Mouse (Mus musculus) ES-Bruce4 (cell line): ENCODE data around the gene Rpgrip1. TPM values are rescaled to one million over a fixed set of nuclear protein-coding genes. Genes with fewer than 3 reads are reported as not detected.

Experiments
- H3K27ac ChIP-seq: 2 replicates; pipeline ENCODE4 v1.5.1; 2012; ENCODE audit warnings: low read length, inconsistent platforms; ENCODE audit not compliant: insufficient read depth
- H3K27me3 ChIP-seq: 2 replicates; pipeline ENCODE4 v1.6.1; 2012; ENCODE audit warnings: mild to moderate bottlenecking, low read length, inconsistent platforms; ENCODE audit not compliant: control insufficient read depth, poor library complexity, insufficient read depth, severe bottlenecking
- H3K36me3 ChIP-seq: 2 replicates; pipeline ENCODE4 v1.6.1; 2012; ENCODE audit warnings: inconsistent platforms, mild to moderate bottlenecking, low read length, moderate library complexity; ENCODE audit not compliant: control insufficient read depth, poor library complexity, insufficient read depth, severe bottlenecking
- H3K4me1 ChIP-seq: one replicate; pipeline ENCODE4 v1.8.1; 2011; ENCODE audit warnings: low read length; ENCODE audit not compliant: control insufficient read depth, insufficient read depth
- H3K4me3 ChIP-seq: 2 replicates; pipeline ENCODE4 v1.5.1; 2011; ENCODE audit warnings: low read depth, mild to moderate bottlenecking, low read length
- H3K9ac ChIP-seq: 2 replicates; pipeline ENCODE4 v1.6.1; 2012; ENCODE audit warnings: low read depth, mild to moderate bottlenecking, inconsistent platforms; ENCODE audit not compliant: poor library complexity, severe bottlenecking
- H3K9me3 ChIP-seq: replicated peaks from 2 replicates; pipeline ENCODE4 v1.6.1; 2012; ENCODE audit warnings: mild to moderate bottlenecking, low read length, inconsistent platforms; ENCODE audit not compliant: control insufficient read depth, poor library complexity, insufficient read depth, severe bottlenecking
- CTCF ChIP-seq: IDR thresholded peaks from one replicate; pipeline ENCODE4 v1.8.1; 2011; ENCODE audit warnings: low read depth, low read length
- EP300 ChIP-seq: IDR thresholded peaks from 2 replicates; pipeline ENCODE4 v1.6.1; 2011; ENCODE audit warnings: low read depth, low read length; ENCODE audit not compliant: insufficient read depth
- POLR2A ChIP-seq: IDR thresholded peaks from one replicate; pipeline ENCODE4 v1.8.1; 2011; ENCODE audit warnings: low read length; ENCODE audit not compliant: insufficient read depth
- polyA plus RNA-seq: library from polyadenylated mRNA; stranded (reverse); fragments of >200 nt; gene quantifications from 2 replicates; pipeline ENCODE4 v1.2.4, GENCODE M21; 2011; ENCODE audit warnings: low read depth; ENCODE audit not compliant: missing spikeins, insufficient read depth, insufficient read length

The Rpgrip1 gene
- polyA plus RNA-seq, 1 experiment: 6.7 TPM

GRCm38 (mm10) chr14:52124636-52125035 lies 14.1 kb downstream of the Rpgrip1 start:
- Histone ChIP-seq H3K4me1 (no peaks in the 10 kb centered on the region), H3K27ac (no peak overlapping the region), H3K9ac (no peak overlapping the region), H3K27me3 (no peaks in the 10 kb centered on the region), H3K9me3 (no peaks in the 10 kb centered on the region), H3K36me3 (no peaks in the 10 kb centered on the region), H3K4me3 (no peak overlapping the region)
- TF ChIP-seq CTCF (no peak), POLR2A (no peak), EP300 (no peak)

DNA sequence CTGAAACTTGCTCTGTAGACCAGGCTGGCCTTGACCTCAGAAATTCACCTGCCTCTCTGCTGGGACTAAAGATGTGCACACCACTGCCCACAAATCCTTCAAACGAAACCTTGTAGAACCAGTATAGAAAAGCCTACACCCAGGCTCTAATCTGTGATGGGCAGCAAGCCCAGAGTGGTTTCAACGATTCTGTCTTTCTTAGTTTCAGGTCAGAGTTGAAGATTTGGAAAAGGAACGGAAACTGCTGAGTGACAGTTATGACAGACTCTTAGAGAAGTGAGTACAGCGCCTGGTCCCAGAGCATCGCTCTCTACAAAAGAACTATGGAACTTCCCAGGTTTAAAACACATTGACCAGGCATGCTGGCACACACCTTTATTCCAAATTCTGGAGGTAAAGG lies 23.1 kb downstream of the Rpgrip1 start:
- no peaks in the 10 kb centered on the region for H3K36me3 ChIP-seq
- H3K27ac ChIP-seq: no peak overlapping the region
- H3K4me3 ChIP-seq: no peak overlapping the region
- H3K27me3 ChIP-seq: no peaks in the 10 kb centered on the region
- no peak overlapping the region for H3K9ac ChIP-seq
- TF ChIP-seq EP300: no peak
- no peaks in the 10 kb centered on the region for H3K4me1 ChIP-seq
- no peaks in the 10 kb centered on the region for H3K9me3 ChIP-seq

DNA sequence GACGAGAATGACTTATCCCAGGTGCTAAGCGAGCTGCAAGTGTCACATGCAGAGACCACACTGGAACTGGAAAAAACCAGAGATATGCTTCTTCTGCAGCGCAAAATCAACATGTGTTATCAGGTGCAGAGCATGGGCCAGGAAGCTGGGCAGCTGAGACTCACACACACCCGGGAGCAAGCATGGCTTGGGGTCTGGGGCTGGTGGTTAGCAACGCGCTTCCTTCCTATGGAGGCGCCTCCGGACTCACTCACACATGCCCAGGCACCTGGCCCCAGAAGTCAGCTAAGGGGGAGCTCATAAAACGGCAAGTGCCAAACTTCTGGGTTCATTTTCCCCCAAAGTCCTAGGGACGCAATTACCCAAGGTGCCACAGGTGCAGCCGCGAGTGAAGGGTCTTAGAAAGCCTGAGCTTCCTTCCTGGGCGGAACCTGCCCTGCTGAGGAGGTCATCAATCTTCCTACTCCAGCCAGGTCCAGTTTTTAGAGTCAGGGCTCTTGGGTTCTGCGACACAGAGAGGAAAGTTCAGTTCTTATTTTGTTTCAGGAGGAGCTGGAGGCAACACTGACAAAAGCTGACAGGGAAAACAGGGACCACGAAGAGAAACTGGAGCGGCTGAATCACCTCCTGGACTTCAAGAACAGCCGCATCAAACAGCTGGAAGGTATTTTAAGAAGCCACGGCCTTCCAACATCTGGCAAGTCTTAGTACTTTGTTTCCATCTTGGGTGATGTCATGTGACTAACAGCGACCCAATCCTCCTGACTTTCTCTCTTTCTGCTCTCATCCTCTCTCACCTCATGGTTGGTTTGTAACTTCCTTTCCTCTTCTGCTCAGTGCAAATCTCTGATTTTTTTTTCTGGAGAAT lies 30.3 kb downstream of the Rpgrip1 start:
- no peaks in the 10 kb centered on the region for H3K4me1 ChIP-seq
- no peaks in the 10 kb centered on the region for H3K27me3 ChIP-seq
- no peaks in the 10 kb centered on the region for H3K9me3 ChIP-seq
- H3K36me3 ChIP-seq: no peaks in the 10 kb centered on the region
- no peak for TF ChIP-seq EP300
- no peak for TF ChIP-seq CTCF
- TF ChIP-seq POLR2A: no peak
- H3K27ac ChIP-seq: 0 out of 2 replicates have a peak overlapping the region, but pooled peaks have one; percentile 8
- peak overlapping the region; percentile 28 for H3K9ac ChIP-seq
- peak overlapping the region; percentile 58 for H3K4me3 ChIP-seq

GRCm38 (mm10) chr14:52141445-52142127 lies 31.1 kb downstream of the Rpgrip1 start:
- H3K4me3 ChIP-seq: peak overlapping the region; percentile 58
- H3K4me1 ChIP-seq: no peaks in the 10 kb centered on the region
- TF ChIP-seq EP300: no peak
- TF ChIP-seq CTCF: no peak
- TF ChIP-seq POLR2A: no peak
- no peaks in the 10 kb centered on the region for H3K36me3 ChIP-seq
- H3K27ac ChIP-seq: no peak overlapping the region
- H3K27me3 ChIP-seq: no peaks in the 10 kb centered on the region
- no peaks in the 10 kb centered on the region for H3K9me3 ChIP-seq
- peak overlapping the region; percentile 28 for H3K9ac ChIP-seq

DNA sequence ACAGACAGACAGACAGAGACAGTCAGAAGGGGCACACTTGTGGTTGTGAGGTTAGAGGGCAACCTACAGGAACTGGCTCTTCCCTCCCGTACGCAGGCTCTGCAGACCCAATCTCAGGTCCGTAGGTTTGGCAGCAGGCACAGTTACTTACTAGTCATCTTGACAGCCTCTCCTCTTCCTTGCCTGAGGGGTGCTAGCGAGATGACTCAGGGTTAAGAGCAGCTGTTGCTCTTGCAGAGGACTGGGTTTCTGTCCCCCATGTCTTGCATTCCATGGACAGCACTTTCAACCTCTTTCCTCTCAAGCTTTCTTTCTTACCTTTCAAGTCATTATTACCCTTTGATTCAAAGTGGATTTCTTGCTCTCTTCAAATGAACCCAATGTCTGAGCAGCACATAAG lies 33.7 kb downstream of the Rpgrip1 start:
- Histone ChIP-seq H3K4me1 (no peaks in the 10 kb centered on the region), H3K9ac (no peak overlapping the region), H3K27ac (no peak overlapping the region), H3K36me3 (no peaks in the 10 kb centered on the region), H3K27me3 (no peaks in the 10 kb centered on the region), H3K4me3 (no peak overlapping the region), H3K9me3 (no peaks in the 10 kb centered on the region)
- TF ChIP-seq EP300: no peak
- TF ChIP-seq POLR2A: no peak
- no peak for TF ChIP-seq CTCF

DNA sequence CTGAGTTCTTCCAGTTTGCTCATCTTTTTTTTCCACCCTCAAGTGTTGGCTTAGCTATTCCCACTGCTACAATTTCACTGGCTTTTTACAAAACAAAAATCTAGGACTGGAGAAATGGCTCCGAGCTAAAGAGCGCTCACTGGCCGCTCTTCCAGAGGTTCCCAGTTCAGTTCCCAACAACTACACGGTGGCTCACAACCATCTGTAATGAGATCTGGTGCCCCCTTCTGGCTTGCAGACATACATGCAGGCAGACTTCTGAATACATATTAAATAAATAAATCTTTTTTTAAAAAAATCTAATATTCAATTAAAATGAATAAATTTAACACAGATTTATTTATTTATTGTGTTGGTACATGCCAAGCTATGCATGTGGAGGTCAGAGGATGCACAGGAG lies 36.0 kb downstream of the Rpgrip1 start:
- no peaks in the 10 kb centered on the region for H3K4me1 ChIP-seq
- no peaks in the 10 kb centered on the region for H3K36me3 ChIP-seq
- no peak overlapping the region for H3K27ac ChIP-seq
- no peak overlapping the region for H3K4me3 ChIP-seq
- H3K27me3 ChIP-seq: no peaks in the 10 kb centered on the region
- TF ChIP-seq EP300 (no peak), POLR2A (no peak), CTCF (no peak)
- no peak overlapping the region for H3K9ac ChIP-seq
- H3K9me3 ChIP-seq: no peaks in the 10 kb centered on the region
